Mouse (Mus musculus) midbrain, embryonic 16.5 days (tissue): Measurements from ENCODE around the gene Gins2. TPM values are rescaled to one million over a fixed set of nuclear protein-coding genes. Genes with fewer than 3 reads are reported as not detected.

ENCODE experiments used
- ATAC-seq: fragments of 200-750 bp; cut with Nextera tagmentation; 2 replicates; pipeline ENCODE4 v1.8.0; 2017; ENCODE audit warnings: moderate TSS enrichment
- H3K27ac ChIP-seq: fragments of 300-500 bp; sonication (generic); 2 replicates; pipeline ENCODE4 v1.5.1; 2014; ENCODE audit warnings: mild to moderate bottlenecking, low read length, mixed read lengths
- H3K27me3 ChIP-seq: fragments of 300-500 bp; sonication (generic); 2 replicates; pipeline ENCODE4 v1.6.1; 2014; ENCODE audit warnings: low read depth, low read length, mixed read lengths; ENCODE audit not compliant: control insufficient read depth, insufficient read depth
- H3K36me3 ChIP-seq: fragments of 300-500 bp; sonication (generic); 2 replicates; pipeline ENCODE4 v1.6.1; 2014; ENCODE audit warnings: mild to moderate bottlenecking, low read length, moderate library complexity, mixed read lengths; ENCODE audit not compliant: control insufficient read depth, insufficient read depth
- H3K4me1 ChIP-seq: fragments of 300-500 bp; sonication (generic); 2 replicates; pipeline ENCODE4 v1.6.1; 2014; ENCODE audit warnings: mild to moderate bottlenecking, low read length, mixed read lengths; ENCODE audit not compliant: control insufficient read depth, insufficient read depth
- H3K4me2 ChIP-seq: fragments of 300-500 bp; sonication (generic); 2 replicates; pipeline ENCODE4 v1.6.1; 2014; ENCODE audit warnings: mild to moderate bottlenecking, low read length, mixed read lengths
- H3K4me3 ChIP-seq: fragments of 300-500 bp; sonication (generic); 2 replicates; pipeline ENCODE4 v1.5.1; 2014; ENCODE audit warnings: low read depth, mild to moderate bottlenecking, low read length, moderate library complexity, mixed read lengths
- H3K9ac ChIP-seq: fragments of 300-500 bp; sonication (generic); 2 replicates; pipeline ENCODE4 v1.6.1; 2014; ENCODE audit warnings: low read depth, low read length, mixed read lengths
- H3K9me3 ChIP-seq: fragments of 300-500 bp; sonication (generic); replicated peaks from 2 replicates; pipeline ENCODE4 v1.6.1; 2014; ENCODE audit warnings: mild to moderate bottlenecking, low read length, mixed read lengths; ENCODE audit not compliant: control insufficient read depth, poor library complexity, severe bottlenecking
- WGBS: fragments of 180-500 bp; shearing (Covaris S2); extraction: QIAGEN DNeasy Blood & Tissue Kit; methylation state at CpG from one replicate; pipeline ENCODE4 v1.1.7; 2014; 5-methylcytosine and 5-hydroxymethylcytosine counted together
- polyA plus RNA-seq: library from polyadenylated mRNA; unstranded; fragments of >200 nt; fragmentation: Nextera tagmentation; extraction: Ambion mirVana; gene quantifications from 2 replicates; pipeline ENCODE4 v1.2.1, GENCODE M21; 2015

Gene Gins2
- polyA plus RNA-seq, 1 experiment from 2014 or later = 13.3 TPM

DNA sequence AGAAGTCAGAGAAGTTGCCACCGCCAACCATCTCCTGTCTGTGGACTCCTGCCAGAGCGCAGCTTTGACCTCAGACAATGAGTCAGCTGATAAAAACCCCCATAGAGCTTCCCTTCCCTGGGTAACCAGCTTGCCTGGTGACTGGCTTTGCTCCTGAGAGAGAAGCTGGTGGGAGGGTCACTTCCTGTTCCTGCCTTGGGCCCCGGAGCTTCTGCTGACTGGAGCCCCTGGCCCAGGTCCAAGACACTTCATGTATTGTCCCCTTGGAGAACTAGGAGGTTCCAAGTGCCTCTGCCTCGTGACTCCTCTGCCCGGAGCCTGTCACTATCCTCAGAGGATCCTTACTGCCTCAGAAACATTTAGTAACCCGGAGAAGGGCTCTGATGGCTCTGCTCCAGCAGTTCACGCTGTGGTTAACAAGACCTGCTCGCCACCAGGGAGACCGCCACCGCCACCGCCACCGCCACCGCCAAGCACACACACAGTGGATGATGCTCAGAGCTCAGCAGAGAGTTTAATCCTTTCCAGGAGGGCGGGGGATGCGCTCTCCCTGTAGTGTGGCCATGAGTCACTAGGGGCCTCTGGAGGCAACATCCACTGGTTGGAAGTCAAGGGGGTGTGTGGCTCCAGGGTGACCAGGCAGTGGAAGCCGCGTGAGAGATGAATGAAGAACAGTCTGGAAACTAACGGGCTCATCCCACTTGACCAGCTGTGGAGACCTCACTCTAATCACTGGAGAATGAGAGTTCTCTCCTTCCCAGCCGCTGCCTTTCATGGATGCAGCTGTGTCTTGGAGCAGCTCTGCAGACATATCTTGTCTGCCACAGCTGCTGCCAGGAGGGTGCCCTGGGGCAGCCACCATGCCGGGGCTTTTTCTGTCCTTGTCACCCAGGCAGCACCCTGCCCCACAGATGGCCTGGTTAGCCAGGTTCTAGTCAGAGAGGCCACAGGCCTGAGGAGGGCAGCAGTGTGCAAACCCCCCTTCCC, 25.0 kb downstream of the Gins2 start:
- Histone ChIP-seq H3K9me3 (no peaks in the 10 kb centered on the region), H3K4me3 (no peak overlapping the region), H3K9ac (peak overlapping the region; percentile 35; the same call in 1 of the 2 replicates), H3K27ac (peak overlapping the region; percentile 62), H3K36me3 (peaks cover 21% of the 10 kb centered on the region), H3K4me2 (peak overlapping the region; percentile 9; the same call in 1 of the 2 replicates), H3K4me1 (peaks cover 59% of the 10 kb centered on the region), H3K27me3 (no peaks in the 10 kb centered on the region)
- peak; percentile 67 for ATAC-seq
- 7% methylated on average over 20 of the region's 20 CpGs for WGBS

DNA sequence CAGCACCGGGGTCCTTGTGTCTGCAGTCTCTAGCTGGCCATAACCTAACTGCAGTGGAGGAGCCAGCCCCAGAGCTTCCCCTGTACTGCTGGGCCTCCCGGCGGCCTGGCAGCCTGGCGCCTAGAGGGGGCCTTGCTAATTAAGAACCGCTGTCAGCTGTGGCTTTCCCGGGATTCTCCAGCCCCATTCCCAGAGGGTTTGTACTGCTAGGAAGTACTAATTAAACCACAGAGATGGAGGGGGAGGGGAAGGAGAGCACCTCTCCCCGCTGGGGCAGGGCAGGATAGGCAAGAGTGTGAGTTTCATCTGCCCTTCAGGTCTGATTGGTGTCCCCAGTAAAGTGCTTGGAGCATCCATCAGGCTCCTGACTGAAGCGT, 25.8 kb downstream of the Gins2 start:
- no peak for ATAC-seq
- no peak overlapping the region for H3K4me2 ChIP-seq
- H3K4me1 ChIP-seq = peaks cover 64% of the 10 kb centered on the region
- WGBS = 10% methylated on average over 8 of the region's 8 CpGs
- no peak overlapping the region for H3K4me3 ChIP-seq
- peaks cover 13% of the 10 kb centered on the region for H3K36me3 ChIP-seq
- H3K9ac ChIP-seq = no peak overlapping the region; the same call in 1 of the 2 replicates
- H3K27ac ChIP-seq = peak overlapping the region; percentile 62
- H3K27me3 ChIP-seq = no peaks in the 10 kb centered on the region
- no peaks in the 10 kb centered on the region for H3K9me3 ChIP-seq

DNA sequence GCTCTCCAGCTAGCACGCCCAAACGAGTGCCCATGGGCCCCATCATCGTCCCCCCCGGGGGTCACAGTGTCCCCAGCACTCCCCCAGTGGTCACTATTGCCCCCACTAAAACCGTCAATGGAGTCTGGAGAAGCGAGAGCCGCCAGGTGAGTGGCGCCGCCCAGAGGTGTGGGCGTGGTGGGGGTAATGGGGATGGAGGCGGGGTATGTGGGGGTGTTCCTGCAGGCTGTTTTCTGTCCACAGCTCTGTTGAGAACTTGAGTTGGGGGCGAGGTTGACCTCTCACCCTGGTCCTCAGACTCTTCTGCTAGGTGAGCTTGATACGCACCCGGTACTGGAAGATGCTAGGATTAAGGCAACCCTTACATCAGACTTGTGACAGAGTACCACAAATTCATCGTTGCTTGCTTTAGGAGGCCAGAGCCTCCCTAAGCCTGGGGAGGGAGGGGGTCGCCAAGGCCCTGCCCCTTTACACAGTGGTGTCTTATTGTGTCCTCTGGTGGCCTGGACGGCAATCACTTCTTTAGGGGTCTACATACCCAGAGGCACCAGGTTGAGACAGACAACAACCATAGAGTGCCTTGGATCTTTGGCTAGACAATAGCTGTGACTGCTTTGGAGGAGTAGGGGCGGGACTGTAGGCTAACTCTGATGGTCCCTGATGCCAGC, 26.3 kb downstream of the Gins2 start:
- H3K4me3 ChIP-seq = no peak overlapping the region
- H3K36me3 ChIP-seq = peaks cover 8% of the 10 kb centered on the region
- WGBS = 76% methylated on average over 18 of the region's 18 CpGs
- no peak overlapping the region for H3K4me2 ChIP-seq
- no peaks in the 10 kb centered on the region for H3K9me3 ChIP-seq
- peaks cover 69% of the 10 kb centered on the region for H3K4me1 ChIP-seq
- no peaks in the 10 kb centered on the region for H3K27me3 ChIP-seq
- H3K27ac ChIP-seq = peak overlapping the region; percentile 62
- ATAC-seq = no peak
- H3K9ac ChIP-seq = peak overlapping the region; percentile 31; the same call in 1 of the 2 replicates

DNA sequence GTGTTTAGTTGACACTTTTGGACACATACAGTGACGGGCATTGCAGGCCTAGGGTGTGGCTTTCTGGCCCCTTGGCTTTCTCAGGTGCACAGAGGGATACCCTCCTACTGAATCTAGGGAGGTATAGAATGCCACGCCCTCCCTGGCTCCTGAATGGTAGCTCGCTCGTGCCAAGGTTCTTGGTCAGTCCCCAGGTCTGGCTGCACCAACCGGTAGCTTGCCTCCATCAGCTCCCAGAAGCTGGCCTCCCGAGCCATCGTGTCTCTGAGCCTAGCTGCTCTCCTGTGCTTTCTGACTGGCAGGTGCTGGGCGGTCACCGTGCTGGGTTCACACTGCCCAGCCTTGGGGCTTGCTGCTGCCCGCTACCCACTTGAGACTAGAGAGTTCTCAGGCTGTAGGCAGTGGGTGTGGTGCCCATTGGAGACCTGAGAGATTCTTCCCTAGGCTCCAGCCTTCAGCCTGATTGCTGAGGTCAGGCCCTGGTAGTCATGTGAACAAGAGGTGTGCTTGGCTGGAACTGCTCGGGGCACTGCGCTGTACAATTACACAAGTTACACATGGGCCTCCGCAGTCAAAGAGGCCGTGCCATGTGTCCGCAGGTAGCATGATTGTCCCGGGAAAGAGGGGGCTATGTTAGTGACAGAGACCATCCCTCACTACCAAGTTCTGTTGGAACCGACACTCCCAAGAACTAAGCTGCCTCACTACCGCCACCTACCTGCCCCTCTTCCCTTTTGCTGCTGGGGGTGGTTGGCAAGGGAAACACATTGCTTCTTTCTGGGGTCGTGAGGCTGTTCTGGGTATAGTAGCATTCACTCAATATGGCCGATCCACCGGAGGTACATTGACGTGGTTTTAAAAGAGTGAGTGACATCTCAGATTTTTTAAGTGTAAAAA, 27.3 kb downstream of the Gins2 start:
- H3K9ac ChIP-seq = no peak overlapping the region
- H3K9me3 ChIP-seq = no peaks in the 10 kb centered on the region
- no peak overlapping the region for H3K27ac ChIP-seq
- peaks cover 79% of the 10 kb centered on the region for H3K4me1 ChIP-seq
- no peaks in the 10 kb centered on the region; the same call in 1 of the 2 replicates for H3K36me3 ChIP-seq
- no peaks in the 10 kb centered on the region for H3K27me3 ChIP-seq
- no peak overlapping the region for H3K4me2 ChIP-seq
- WGBS = 83% methylated on average over 22 of the region's 22 CpGs
- no peak overlapping the region for H3K4me3 ChIP-seq
- no peak for ATAC-seq

DNA sequence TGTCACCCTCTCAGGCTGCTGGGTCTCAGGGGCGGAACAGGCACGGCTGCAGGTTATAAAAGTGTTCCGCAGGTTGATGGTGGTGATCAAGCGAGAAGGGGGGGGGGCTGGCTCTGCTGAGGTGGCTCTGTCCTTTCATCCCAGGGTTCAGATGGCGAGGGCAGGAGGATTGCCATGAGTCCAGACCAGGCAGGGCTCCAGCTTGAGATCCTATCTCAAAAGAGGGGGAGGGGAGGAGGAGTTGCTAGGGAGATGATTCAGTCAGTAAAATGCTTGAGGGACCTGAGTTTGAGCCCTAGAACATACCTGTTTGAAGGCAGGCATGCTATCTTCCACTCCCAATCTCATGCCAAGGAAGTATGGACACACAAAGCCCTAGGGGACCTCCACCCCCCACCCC, 28.6 kb downstream of the Gins2 start:
- Histone ChIP-seq H3K27ac (no peak overlapping the region; the same call in 1 of the 2 replicates), H3K36me3 (no peaks in the 10 kb centered on the region), H3K9me3 (no peaks in the 10 kb centered on the region), H3K9ac (0 out of 2 replicates have a peak overlapping the region, but pooled peaks have one; percentile 59), H3K27me3 (no peaks in the 10 kb centered on the region), H3K4me2 (no peak overlapping the region), H3K4me3 (no peak overlapping the region), H3K4me1 (peaks cover 91% of the 10 kb centered on the region)
- 74% methylated on average over 5 of the region's 5 CpGs for WGBS
- ATAC-seq = no peak

DNA sequence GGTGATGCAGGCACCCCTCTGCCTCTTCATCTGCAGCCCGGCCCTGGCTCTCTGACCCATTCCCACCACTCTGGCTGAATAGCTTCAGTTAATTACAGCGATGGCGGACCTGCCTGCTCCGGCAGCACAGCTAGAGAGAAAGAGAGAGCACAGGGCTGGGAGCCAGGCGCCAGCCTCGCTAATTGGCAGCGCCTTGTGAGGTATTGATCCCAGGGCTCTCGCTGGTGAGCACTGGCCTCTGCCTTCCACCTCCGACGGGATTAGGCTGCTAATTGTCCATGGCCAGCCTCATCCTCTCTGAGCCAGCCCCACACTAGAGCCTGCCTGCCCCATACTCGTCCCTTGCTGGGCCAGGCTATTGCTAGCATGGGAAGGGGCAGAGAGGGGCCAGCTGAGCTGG, 29.4 kb downstream of the Gins2 start:
- Histone ChIP-seq H3K9ac (peak overlapping the region; percentile 59; the same call in 1 of the 2 replicates), H3K4me3 (no peak overlapping the region), H3K36me3 (no peaks in the 10 kb centered on the region), H3K4me1 (peaks cover 85% of the 10 kb centered on the region), H3K27me3 (no peaks in the 10 kb centered on the region), H3K27ac (peak overlapping the region; percentile 44), H3K9me3 (no peaks in the 10 kb centered on the region), H3K4me2 (peak overlapping the region; percentile 12; the same call in 1 of the 2 replicates)
- ATAC-seq = peak; percentile 16; the same call in 1 of the 2 replicates
- WGBS = 9% methylated on average over 11 of the region's 11 CpGs

DNA sequence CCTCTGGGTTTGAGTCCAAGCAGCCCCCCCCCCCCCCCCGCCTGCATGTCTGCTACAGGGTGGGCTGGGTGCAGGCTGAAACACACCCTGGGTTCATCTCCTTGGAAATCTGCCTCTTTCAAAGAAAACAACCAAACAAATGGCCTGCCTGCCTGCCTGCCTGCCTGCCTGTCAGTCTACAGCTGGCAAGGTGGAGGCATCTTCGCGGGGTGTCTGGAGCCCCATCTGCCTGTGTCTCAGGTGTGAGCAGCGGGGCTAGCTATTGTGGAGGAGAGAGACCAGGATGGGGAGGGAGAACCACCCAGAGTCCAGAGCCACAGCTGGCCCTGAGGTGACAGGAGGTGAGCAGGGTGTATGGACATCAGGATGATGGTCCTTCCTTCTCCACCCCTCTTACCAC, 30.9 kb downstream of the Gins2 start:
- Histone ChIP-seq H3K4me3 (no peak overlapping the region), H3K27ac (no peak overlapping the region), H3K9me3 (no peaks in the 10 kb centered on the region), H3K27me3 (no peaks in the 10 kb centered on the region), H3K9ac (0 out of 2 replicates have a peak overlapping the region, but pooled peaks have one; percentile 6), H3K36me3 (0 out of 2 replicates have a peak, but pooled peaks cover 3% of the 10 kb centered on the region), H3K4me1 (peaks cover 74% of the 10 kb centered on the region), H3K4me2 (no peak overlapping the region)
- ATAC-seq = no peak
- 54% methylated on average over 3 of the region's 4 CpGs for WGBS

DNA sequence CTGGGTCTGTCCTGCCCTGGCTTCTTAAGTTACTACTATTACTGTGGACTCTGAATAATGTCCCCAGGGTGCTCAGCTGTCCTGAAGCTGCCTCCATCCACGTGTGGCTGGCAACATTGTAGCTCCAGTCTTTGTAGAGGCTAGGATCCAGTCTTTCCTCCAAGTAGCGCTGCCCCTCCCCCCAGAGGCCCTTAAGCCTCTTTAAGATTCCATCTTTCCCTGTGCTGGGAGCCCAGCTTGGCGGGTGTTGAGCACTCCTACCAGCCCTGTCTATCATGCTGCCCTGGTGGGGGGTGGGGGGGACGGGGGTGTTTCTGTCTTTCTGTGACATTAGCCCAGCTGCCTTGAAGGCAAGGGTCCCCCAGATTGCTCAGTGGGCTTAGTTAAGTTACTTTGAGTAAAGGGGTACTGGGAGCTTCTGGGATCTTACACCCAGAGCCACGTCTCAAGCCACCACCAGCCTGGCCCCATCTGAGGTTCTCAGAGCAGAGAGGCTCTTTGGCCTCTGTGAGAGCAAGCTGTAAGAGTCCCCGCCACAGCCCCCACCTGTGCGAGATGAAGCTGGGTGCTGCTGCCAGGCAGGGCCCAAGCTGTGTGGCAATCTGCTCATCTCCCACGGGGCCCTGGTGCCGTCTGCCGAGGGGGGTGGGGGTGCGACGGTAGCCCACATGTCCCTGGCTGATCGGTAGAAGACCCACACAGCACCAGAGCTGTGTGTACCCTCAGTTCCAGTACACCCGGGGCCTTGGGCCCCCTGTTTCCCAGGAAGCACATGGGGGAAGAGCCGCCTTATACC, 31.7 kb downstream of the Gins2 start:
- no peak for ATAC-seq
- Histone ChIP-seq H3K4me2 (no peak overlapping the region), H3K4me3 (no peak overlapping the region), H3K36me3 (0 out of 2 replicates have a peak, but pooled peaks cover 3% of the 10 kb centered on the region), H3K27me3 (no peaks in the 10 kb centered on the region), H3K9me3 (no peaks in the 10 kb centered on the region), H3K27ac (no peak overlapping the region), H3K4me1 (peaks cover 66% of the 10 kb centered on the region), H3K9ac (0 out of 2 replicates have a peak overlapping the region, but pooled peaks have one; percentile 40)
- 38% methylated on average over 15 of the region's 15 CpGs for WGBS
